Mouse (Mus musculus): ENCODE measurements around the gene Aif1.

DNA sequence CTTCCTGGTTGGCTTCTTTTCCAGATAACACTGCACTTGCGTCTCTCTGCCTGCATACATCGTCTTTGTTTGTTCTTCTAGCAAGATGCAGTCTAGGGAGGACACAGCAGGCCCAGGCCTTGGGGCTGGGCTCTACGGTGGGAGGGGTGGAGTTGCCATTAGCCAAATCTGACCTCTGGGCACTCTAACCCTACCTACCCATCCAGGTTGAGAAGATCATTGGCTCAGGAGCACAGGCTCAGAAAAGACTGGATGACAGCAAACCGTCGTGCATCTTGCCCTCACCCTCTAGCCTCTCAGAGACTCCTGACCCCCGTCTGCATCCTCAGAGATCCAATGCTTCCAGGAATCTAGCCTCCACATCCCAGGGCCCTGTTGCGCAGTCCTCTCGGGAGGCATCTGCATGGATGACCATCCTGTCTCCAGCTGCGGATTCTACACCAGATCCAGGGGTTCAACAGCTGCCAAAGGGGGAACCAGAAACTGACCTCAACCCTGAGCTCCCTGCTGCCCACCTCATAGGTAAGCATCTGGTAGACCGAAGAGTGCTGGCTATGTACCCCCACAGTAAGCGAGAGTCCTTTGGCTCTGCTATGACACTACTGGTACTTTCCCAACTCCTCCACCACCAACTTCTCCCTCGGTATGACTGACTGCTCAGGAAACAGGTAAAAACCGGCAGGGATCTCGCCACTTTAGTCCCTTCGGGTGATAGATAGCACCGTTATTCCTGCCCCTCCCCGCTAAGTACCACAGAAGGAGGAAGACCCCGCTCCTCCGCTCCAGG is 19.2 kb upstream of the Aif1 start:
- TF ChIP-seq POLR2A (IDR thresholded peaks at IDR 0.05; ENCODE audit: low read depth, low read length): 0 out of 2 replicates have a peak, but pooled peaks have one; percentile 5
- no peak for TF ChIP-seq CTCF (IDR thresholded peaks at IDR 0.05; ENCODE audit: extremely low read depth, insufficient read depth, insufficient read length, insufficient replicate concordance)
